In genomic region chr7:126285293-126286211, GRCm38 (mm10) we compare ENCODE assay signal across 8 mouse cellular contexts. TPM values are rescaled to one million over a fixed set of nuclear protein-coding genes. Genes with fewer than 3 reads are reported as not detected.
DNase-seq lines count a peak whose midpoint lies in the region; ATAC-seq and TF ChIP-seq lines count a peak whose summit lies in the region.

No protein-coding gene starts in this region.

- no peak for TF ChIP-seq EP300 in CH12.LX (IDR thresholded peaks at IDR 0.05; ENCODE audit: low read length)

- no peak overlapping the region for H3K4me2 ChIP-seq in hindbrain, embryonic 13.5 days
- no peak overlapping the region for H3K4me2 ChIP-seq in hindbrain, embryonic 12.5 days (replicated peaks)
- H3K4me2 ChIP-seq in CH12.LX (ENCODE audit: insufficient read depth, low read depth, poor library complexity, severe bottlenecking): no peak overlapping the region

- no peak overlapping the region for H3K27ac ChIP-seq in hindbrain, embryonic 13.5 days
- H3K27ac ChIP-seq in hindbrain, embryonic 12.5 days: no peak overlapping the region
- no peak overlapping the region for H3K27ac ChIP-seq in CH12.LX (ENCODE audit: insufficient read depth, low read depth)

- no peak for TF ChIP-seq CTCF in CH12.LX (conservative IDR thresholded peaks at IDR 0.05 in 1 of 2, IDR thresholded peaks at IDR 0.05 in 1 of 2; ENCODE audit: low read depth in 2 of 2, low read length in 2 of 2)

- no peaks in the 10 kb centered on the region for H3K9me3 ChIP-seq in hindbrain, embryonic 13.5 days
- H3K9me3 ChIP-seq in hindbrain, embryonic 12.5 days (replicated peaks): no peaks in the 10 kb centered on the region
- H3K9me3 ChIP-seq in CH12.LX (replicated peaks; ENCODE audit: low read length): no peaks in the 10 kb centered on the region

- dilution Hi-C loops in CH12.LX (cut with MboI; ENCODE audit: extremely low pct_ligation_motif_present, extremely low pct_unique_long_range_greater_than_20kb, low sequenced_read_pairs): no loop called here

- no peak for ATAC-seq in hindbrain, embryonic 13.5 days (ENCODE audit: low FRiP score)
- no peak for ATAC-seq in hindbrain, embryonic 12.5 days (ENCODE audit: low FRiP score)
- ATAC-seq in erythroid progenitor cell, adult 5-6 weeks (replicated peaks; ENCODE audit: low FRiP score, poor library complexity, severe bottlenecking): peak; percentile 37

- TF ChIP-seq POLR2A in CH12.LX (IDR thresholded peaks at IDR 0.05; ENCODE audit: low read depth, low read length): no peak

- no peaks in the 10 kb centered on the region for H3K79me2 ChIP-seq in CH12.LX (replicated peaks; ENCODE audit: control insufficient read depth, extremely low read depth, insufficient read depth, poor library complexity, severe bottlenecking)

- DNase-seq in CH12.LX (ENCODE audit: extremely low read depth): no peak
- DNase-seq in heart, postnatal 36 days: peak; percentile 69 to 70
- DNase-seq in left cerebral cortex, postnatal 10 days (ENCODE audit: extremely low spot score in 1 of 2, low spot score in 2 of 2): peak; percentile 74 to 88
- peak; percentile 89 for DNase-seq in right cerebral cortex, postnatal 14 days
- DNase-seq in retina, embryonic 14.5 days (ENCODE audit: low spot score): no peak

- in situ Hi-C loops in CH12.LX (cut with MboI; ENCODE audit: low pct_ligation_motif_present, low pct_unique_long_range_greater_than_20kb, low sequenced_read_pairs): no loop called here

- 80% methylated on average over 12 of the region's 12 CpGs for WGBS in hindbrain, embryonic 13.5 days
- WGBS in hindbrain, embryonic 12.5 days: 84% methylated on average over 12 of the region's 12 CpGs

- no peaks in the 10 kb centered on the region for H3K27me3 ChIP-seq in hindbrain, embryonic 13.5 days
- no peaks in the 10 kb centered on the region for H3K27me3 ChIP-seq in hindbrain, embryonic 12.5 days
- H3K27me3 ChIP-seq in CH12.LX (replicated peaks): no peaks in the 10 kb centered on the region

- H3K4me3 ChIP-seq in hindbrain, embryonic 13.5 days: no peak overlapping the region
- no peak overlapping the region for H3K4me3 ChIP-seq in hindbrain, embryonic 12.5 days
- H3K4me3 ChIP-seq in CH12.LX (replicated peaks in 1 of 3; ENCODE audit: low read depth in 2 of 3, low read length in 2 of 3, poor library complexity in 1 of 3): peak overlapping the region in 1 of 3 experiments; percentile 10

- H3K9ac ChIP-seq in hindbrain, embryonic 13.5 days: peak overlapping the region; percentile 14; the same call in 1 of the 2 replicates
- no peak overlapping the region for H3K9ac ChIP-seq in hindbrain, embryonic 12.5 days
- H3K9ac ChIP-seq in CH12.LX (ENCODE audit: insufficient read depth, low read depth): no peak overlapping the region

- intact Hi-C loops in heart, postnatal 36 days (cut with DNase I): no loop called here
- intact Hi-C loops in left cerebral cortex, postnatal 10 days (cut with DNase I): no loop called here

- no peak for TF ChIP-seq RAD21 in CH12.LX (IDR thresholded peaks at IDR 0.05; ENCODE audit: low read depth, low read length)

- peaks cover 91% of the 10 kb centered on the region for H3K4me1 ChIP-seq in hindbrain, embryonic 13.5 days (replicated peaks)
- peaks cover 77% of the 10 kb centered on the region for H3K4me1 ChIP-seq in hindbrain, embryonic 12.5 days
- peaks cover 45 to 78% of the 10 kb centered on the region in 2 experiments for H3K4me1 ChIP-seq in CH12.LX (ENCODE audit: control insufficient read depth in 1 of 2, insufficient read depth in 2 of 2)

- H3K36me3 ChIP-seq in hindbrain, embryonic 13.5 days: peaks cover 73% of the 10 kb centered on the region
- peaks cover 71% of the 10 kb centered on the region for H3K36me3 ChIP-seq in hindbrain, embryonic 12.5 days
- H3K36me3 ChIP-seq in CH12.LX (replicated peaks in 1 of 2; ENCODE audit: control insufficient read depth in 1 of 2, insufficient read depth in 1 of 2, low read length in 1 of 2): no peaks in the 10 kb centered on the region

TF ChIP-seq in CH12.LX, 34 proteins besides CTCF, POLR2A, EP300 and RAD21:
- TF ChIP-seq USF2 (conservative IDR thresholded peaks at IDR 0.05; ENCODE audit: low read depth, low read length): peak; percentile 31; the same call in 1 of the 2 replicates
- no peak for TF ChIP-seq POLR2AphosphoS2 (IDR thresholded peaks at IDR 0.05; ENCODE audit: low read depth, low read length)
- TF ChIP-seq UBTF (IDR thresholded peaks at IDR 0.05; ENCODE audit: low read depth, low read length): no peak
- no peak for TF ChIP-seq IRF4 (IDR thresholded peaks at IDR 0.05; ENCODE audit: low read depth, low read length)

RNA-seq across cellular contexts. Expression of gene Sbk1, which starts 13.1 kb away (rescaled TPM):
- polyA plus RNA-seq in hindbrain, embryonic 13.5 days (2015; fragmentation: Nextera tagmentation; extraction: Ambion mirVana): 248 and 253 TPM in 2 replicates
- 309 and 312 TPM in 2 replicates for polyA plus RNA-seq in hindbrain, embryonic 12.5 days (2016; fragmentation: Nextera tagmentation; extraction: Ambion mirVana)
- 4.5 and 4.7 TPM in 2 replicates for total RNA-seq in CH12.LX (2012; rRNA removed)
- 1.6 and 2.1 TPM in 2 replicates for total RNA-seq in CH12.LX (2014; rRNA removed)
- 3.4 and 4.2 TPM in 2 replicates for polyA plus RNA-seq in CH12.LX (2012; ENCODE audit: insufficient read length, low read depth)
- 2.5 and 5.0 TPM in 2 replicates for total RNA-seq in erythroid progenitor cell, adult 5-6 weeks (2015; ENCODE audit: low replicate concordance)
- 3.4 and 4.0 TPM in 2 replicates for total RNA-seq in erythroid progenitor cell, adult 5-6 weeks (2017; ENCODE audit: low replicate concordance)
- 10 to 100 TPM; 76.8 to 94.9 TPM for total RNA-seq in heart, postnatal 36 days (2021)
- total RNA-seq in left cerebral cortex, postnatal 10 days (2021): 100 to 1,000 TPM; 142 to 147 TPM

Comparison
In these comparisons a context has a peak if more than half of its experiments do, and no peak if none do; other contexts are left out.
1. DNase-seq: peak in heart, postnatal 36 days (2 of 2), left cerebral cortex, postnatal 10 days (2 of 2) and right cerebral cortex, postnatal 14 days (single experiment); none in CH12.LX (single experiment) and retina, embryonic 14.5 days (single experiment).
2. RNA of gene Sbk1, which starts 13.1 kb away (total RNA-seq): 142 to 147 TPM in left cerebral cortex, postnatal 10 days and 76.8 to 94.9 TPM in heart, postnatal 36 days; 1.6 to 4.7 TPM in CH12.LX and 2.5 to 5.0 TPM in erythroid progenitor cell, adult 5-6 weeks; every median in the first group is over 10 times any median in the second.